Mouse (Mus musculus) heart, embryonic 11.5 days (tissue): ENCODE results near the gene Tbc1d10a. TPM values are rescaled to one million over a fixed set of nuclear protein-coding genes. Genes with fewer than 3 reads are reported as not detected.
A peak's percentile ranks its signal among the peaks of the same experiment; 100 is the strongest.

Source experiments
- ATAC-seq: fragments of 200-750 bp; cut with Nextera tagmentation; replicated peaks from 2 replicates; pipeline ENCODE4 v1.8.0; 2017; ENCODE audit warnings: moderate library complexity; ENCODE audit not compliant: insufficient number of reproducible peaks, low FRiP score, low TSS enrichment
- H3K27ac ChIP-seq: fragments of 300-500 bp; sonication (generic); 2 replicates; pipeline ENCODE4 v1.5.1; 2014; ENCODE audit warnings: mild to moderate bottlenecking, low read depth, low read length
- H3K27me3 ChIP-seq: fragments of 300-500 bp; sonication (generic); 2 replicates; pipeline ENCODE4 v1.6.1; 2014; ENCODE audit warnings: mild to moderate bottlenecking, low read length, mixed read lengths; ENCODE audit not compliant: control insufficient read depth, insufficient read depth
- H3K36me3 ChIP-seq: fragments of 300-500 bp; sonication (generic); 2 replicates; pipeline ENCODE4 v1.6.1; 2014; ENCODE audit warnings: mild to moderate bottlenecking, low read length, moderate library complexity, mixed read lengths; ENCODE audit not compliant: control insufficient read depth, insufficient read depth
- H3K4me1 ChIP-seq: fragments of 300-500 bp; sonication (generic); 2 replicates; pipeline ENCODE4 v1.6.1; 2014; ENCODE audit warnings: low read length; ENCODE audit not compliant: control insufficient read depth, insufficient read depth
- H3K4me2 ChIP-seq: fragments of 300-500 bp; sonication (generic); 2 replicates; pipeline ENCODE4 v1.6.1; 2014; ENCODE audit warnings: mild to moderate bottlenecking, moderate library complexity
- H3K4me3 ChIP-seq: fragments of 300-500 bp; sonication (generic); 2 replicates; pipeline ENCODE4 v1.5.1; 2014; ENCODE audit warnings: low read depth, low read length
- H3K9ac ChIP-seq: fragments of 300-500 bp; sonication (generic); 2 replicates; pipeline ENCODE4 v1.6.1; 2014; ENCODE audit warnings: mild to moderate bottlenecking, low read depth, low read length, moderate library complexity
- H3K9me3 ChIP-seq: fragments of 300-500 bp; sonication (generic); replicated peaks from 2 replicates; pipeline ENCODE4 v1.6.1; 2016; ENCODE audit warnings: low read length; ENCODE audit not compliant: control insufficient read depth
- WGBS: fragments of 180-500 bp; shearing (Covaris S2); extraction: QIAGEN DNeasy Blood & Tissue Kit; methylation state at CpG from one replicate; pipeline ENCODE4 v1.1.7; 2014; ENCODE audit not compliant: insufficient replicate concordance; 5-methylcytosine and 5-hydroxymethylcytosine counted together
- microRNA-seq: library from miRNA; unstranded; fragments of <30 nt; microRNA quantifications from one replicate; pipeline ENCODE4, GENCODE M21; 2016; ENCODE audit warnings: borderline number of aligned reads
- polyA plus RNA-seq: library from polyadenylated mRNA; unstranded; fragments of >200 nt; fragmentation: Nextera tagmentation; extraction: Ambion mirVana; gene quantifications from 2 replicates; pipeline ENCODE4 v1.2.1, GENCODE M21; 2014

The Tbc1d10a gene
- polyA plus RNA-seq, 1 experiment from 2014 or later = 10.1 TPM

GRCm38 (mm10) chr11:4264066-4264465 lies 77.5 kb downstream of the Tbc1d10a start:
- Histone ChIP-seq H3K36me3 (no peaks in the 10 kb centered on the region), H3K9ac (no peak overlapping the region), H3K9me3 (no peaks in the 10 kb centered on the region), H3K27me3 (peaks cover 53% of the 10 kb centered on the region), H3K4me3 (no peak overlapping the region), H3K4me1 (peaks cover 27% of the 10 kb centered on the region), H3K4me2 (no peak overlapping the region), H3K27ac (no peak overlapping the region)
- ATAC-seq = no peak
- WGBS = 52% methylated on average over 7 of the region's 7 CpGs

Small RNA genes within 50 kb of the gene (microRNA-seq; reads per million reads assigned to microRNA genes)
- 4.2 reads per million, percentile 35 among the genes with 10 or more reads in this experiment for gene Mir3060

Other genes with a start within 250 kb of the Tbc1d10a start
- 48.2 and 51.5 TPM in 2 replicates for gene Pes1, start 222.8 kb upstream of the Tbc1d10a start, polyA plus RNA-seq
- gene 4930556J24Rik, start 210.0 kb upstream of the Tbc1d10a start, polyA plus RNA-seq = 0.17 and 0.18 TPM in 2 replicates
- gene Gal3st1, start 203.2 kb upstream of the Tbc1d10a start, polyA plus RNA-seq = 0.14 and 0.19 TPM in 2 replicates
- not detected in 2 replicates for gene Sec14l4, start 155.3 kb upstream of the Tbc1d10a start, polyA plus RNA-seq
- not detected in 2 replicates for gene Sec14l3, start 121.9 kb upstream of the Tbc1d10a start, polyA plus RNA-seq
- gene Mtfp1, start 91.3 kb upstream of the Tbc1d10a start, polyA plus RNA-seq = 20.8 and 21.0 TPM in 2 replicates
- 0.93 and 1.1 TPM in 2 replicates for gene Sec14l2, start 63.4 kb upstream of the Tbc1d10a start, polyA plus RNA-seq
- 13.7 and 15.3 TPM in 2 replicates for gene Rnf215, start 51.6 kb upstream of the Tbc1d10a start, polyA plus RNA-seq
- gene Ccdc157, start 26.5 kb upstream of the Tbc1d10a start, polyA plus RNA-seq = 2.2 and 2.6 TPM in 2 replicates
- 44.7 and 47.9 TPM in 2 replicates for gene Sf3a1, start 26.4 kb upstream of the Tbc1d10a start, polyA plus RNA-seq
- gene Castor1, start 31.4 kb downstream of the Tbc1d10a start, polyA plus RNA-seq = 2.2 and 2.5 TPM in 2 replicates
- 0.10 and 0.11 TPM in 2 replicates for gene Osm, start 49.6 kb downstream of the Tbc1d10a start, polyA plus RNA-seq
- 0.06 and 0.11 TPM in 2 replicates for gene Lif, start 70.8 kb downstream of the Tbc1d10a start, polyA plus RNA-seq